Mouse (Mus musculus) neural tube, embryonic 15.5 days (tissue): Measurements from ENCODE around the gene Arrdc2. TPM values are rescaled to one million over a fixed set of nuclear protein-coding genes. Genes with fewer than 3 reads are reported as not detected.

ENCODE experiments used
- ATAC-seq: fragments of 200-750 bp; cut with Nextera tagmentation; 2 replicates; pipeline ENCODE4 v1.8.0; 2017; ENCODE audit warnings: mild to moderate bottlenecking, moderate TSS enrichment, moderate library complexity; ENCODE audit not compliant: low FRiP score
- H3K27ac ChIP-seq: fragments of 300-500 bp; sonication (generic); replicated peaks from 2 replicates; pipeline ENCODE4 v1.5.1; 2015; ENCODE audit warnings: mild to moderate bottlenecking, inconsistent platforms
- H3K27me3 ChIP-seq: fragments of 300-500 bp; sonication (generic); replicated peaks from 2 replicates; pipeline ENCODE4 v1.6.1; 2015; ENCODE audit warnings: inconsistent platforms
- H3K36me3 ChIP-seq: fragments of 300-500 bp; sonication (generic); 2 replicates; pipeline ENCODE4 v1.6.1; 2015; ENCODE audit warnings: inconsistent platforms
- H3K4me1 ChIP-seq: fragments of 300-500 bp; sonication (generic); 2 replicates; pipeline ENCODE4 v1.6.1; 2015; ENCODE audit warnings: inconsistent platforms
- H3K4me2 ChIP-seq: fragments of 300-500 bp; sonication (generic); 2 replicates; pipeline ENCODE4 v1.6.1; 2015; ENCODE audit warnings: inconsistent platforms, mild to moderate bottlenecking, moderate library complexity
- H3K4me3 ChIP-seq: fragments of 300-500 bp; sonication (generic); replicated peaks from 2 replicates; pipeline ENCODE4 v1.5.1; 2015; ENCODE audit warnings: mild to moderate bottlenecking, inconsistent platforms
- H3K9ac ChIP-seq: fragments of 300-500 bp; sonication (generic); replicated peaks from 2 replicates; pipeline ENCODE4 v1.6.1; 2015; ENCODE audit warnings: mild to moderate bottlenecking, inconsistent platforms
- H3K9me3 ChIP-seq: fragments of 300-500 bp; sonication (generic); replicated peaks from 2 replicates; pipeline ENCODE4 v1.6.1; 2016; ENCODE audit warnings: inconsistent platforms
- WGBS: fragments of 180-500 bp; shearing (Covaris S2); methylation state at CpG from one replicate; pipeline ENCODE4 v1.1.7; 2015; ENCODE audit warnings: mixed read lengths; 5-methylcytosine and 5-hydroxymethylcytosine counted together
- polyA plus RNA-seq: library from polyadenylated mRNA; unstranded; fragments of >200 nt; fragmentation: Nextera tagmentation; extraction: Ambion mirVana; gene quantifications from 2 replicates; pipeline ENCODE4 v1.2.1, GENCODE M21; 2015

Arrdc2 gene
- polyA plus RNA-seq, result 7.8 and 8.5 TPM in 2 replicates

- Histone ChIP-seq H3K9ac (peak within 1 kb of the TSS; percentile 61), H3K36me3 (peaks cover 5% of the 10 kb centered on the region; the same call in 1 of the 2 replicates), H3K9me3 (no peaks in the 10 kb centered on the region), H3K4me1 (peaks cover 24% of the 10 kb centered on the region), H3K4me3 (peak within 1 kb of the TSS; percentile 55), H3K27ac (peak within 1 kb of the TSS; percentile 93), H3K4me2 (peak within 1 kb of the TSS; percentile 79), H3K27me3 (no peaks in the 10 kb centered on the region)
- ATAC-seq, result peak; percentile 95
- WGBS, result 3% methylated on average over 55 of the region's 55 CpGs
Measured at GRCm38 (mm10) chr8:70839408-70840351, at the start of gene Arrdc2. Gene Arrdc2 (minus strand): TSS chr8:70839720.

GRCm38 (mm10) chr8:70887669-70888068 is 48.1 kb upstream of the Arrdc2 start:
- Histone ChIP-seq H3K36me3 (no peaks in the 10 kb centered on the region; the same call in 1 of the 2 replicates), H3K27ac (no peak overlapping the region), H3K9ac (no peak overlapping the region), H3K9me3 (no peaks in the 10 kb centered on the region), H3K4me3 (peak overlapping the region; percentile 16; the same call in 1 of the 2 replicates), H3K4me1 (peaks cover 10% of the 10 kb centered on the region), H3K4me2 (peak overlapping the region; percentile 40), H3K27me3 (peaks cover 47% of the 10 kb centered on the region)
- no peak; the same call in 1 of the 2 replicates for ATAC-seq
- WGBS, result 4% methylated on average over 15 of the region's 18 CpGs

GRCm38 (mm10) chr8:70885612-70886011 is 46.1 kb upstream of the Arrdc2 start:
- H3K4me1 ChIP-seq, result no peaks in the 10 kb centered on the region; the same call in 1 of the 2 replicates
- H3K27ac ChIP-seq, result no peak overlapping the region
- no peak for ATAC-seq
- 17% methylated on average over 12 of the region's 12 CpGs for WGBS
- H3K9ac ChIP-seq, result no peak overlapping the region
- peaks cover 27% of the 10 kb centered on the region for H3K27me3 ChIP-seq
- no peak overlapping the region for H3K4me3 ChIP-seq
- H3K9me3 ChIP-seq, result no peaks in the 10 kb centered on the region
- H3K36me3 ChIP-seq, result no peaks in the 10 kb centered on the region; the same call in 1 of the 2 replicates
- no peak overlapping the region for H3K4me2 ChIP-seq

- no peak overlapping the region for H3K4me2 ChIP-seq
- H3K9ac ChIP-seq, result no peak overlapping the region
- H3K9me3 ChIP-seq, result no peaks in the 10 kb centered on the region
- no peak overlapping the region for H3K4me3 ChIP-seq
- H3K4me1 ChIP-seq, result peaks cover 5% of the 10 kb centered on the region; the same call in 1 of the 2 replicates
- 91% methylated on average over 10 of the region's 10 CpGs for WGBS
- H3K27me3 ChIP-seq, result peaks cover 20% of the 10 kb centered on the region
- ATAC-seq, result no peak
- H3K36me3 ChIP-seq, result no peaks in the 10 kb centered on the region
- H3K27ac ChIP-seq, result no peak overlapping the region
Measured at GRCm38 (mm10) chr8:70884683-70885082, 45.2 kb upstream of the Arrdc2 start.

- ATAC-seq, result no peak
- peaks cover 5% of the 10 kb centered on the region; the same call in 1 of the 2 replicates for H3K4me1 ChIP-seq
- H3K27me3 ChIP-seq, result peaks cover 20% of the 10 kb centered on the region
- no peak overlapping the region for H3K27ac ChIP-seq
- H3K9me3 ChIP-seq, result no peaks in the 10 kb centered on the region
- H3K4me3 ChIP-seq, result no peak overlapping the region
- no peaks in the 10 kb centered on the region for H3K36me3 ChIP-seq
- H3K9ac ChIP-seq, result no peak overlapping the region
- no peak overlapping the region for H3K4me2 ChIP-seq
- 79% methylated on average over 4 of the region's 4 CpGs for WGBS
Measured at GRCm38 (mm10) chr8:70884186-70884585, 44.7 kb upstream of the Arrdc2 start.

- ATAC-seq, result no peak
- 35% methylated on average over 11 of the region's 11 CpGs for WGBS
- no peak overlapping the region for H3K4me3 ChIP-seq
- H3K4me1 ChIP-seq, result peaks cover 5% of the 10 kb centered on the region; the same call in 1 of the 2 replicates
- H3K27me3 ChIP-seq, result 0 out of 2 replicates have a peak, but pooled peaks cover 5% of the 10 kb centered on the region
- no peak overlapping the region for H3K27ac ChIP-seq
- no peaks in the 10 kb centered on the region for H3K36me3 ChIP-seq
- H3K4me2 ChIP-seq, result no peak overlapping the region
- no peaks in the 10 kb centered on the region for H3K9me3 ChIP-seq
- no peak overlapping the region for H3K9ac ChIP-seq
Measured at GRCm38 (mm10) chr8:70880546-70880945, 41.0 kb upstream of the Arrdc2 start.

GRCm38 (mm10) chr8:70880126-70880525 is 40.6 kb upstream of the Arrdc2 start:
- Histone ChIP-seq H3K36me3 (no peaks in the 10 kb centered on the region), H3K4me2 (no peak overlapping the region), H3K9me3 (no peaks in the 10 kb centered on the region), H3K27me3 (0 out of 2 replicates have a peak, but pooled peaks cover 3% of the 10 kb centered on the region), H3K9ac (no peak overlapping the region), H3K4me1 (peaks cover 5% of the 10 kb centered on the region; the same call in 1 of the 2 replicates), H3K27ac (no peak overlapping the region), H3K4me3 (no peak overlapping the region)
- no peak for ATAC-seq
- 13% methylated on average over 4 of the region's 4 CpGs for WGBS

- Histone ChIP-seq H3K4me3 (no peak overlapping the region), H3K9ac (no peak overlapping the region), H3K27ac (no peak overlapping the region), H3K9me3 (no peaks in the 10 kb centered on the region), H3K4me1 (peaks cover 5% of the 10 kb centered on the region; the same call in 1 of the 2 replicates), H3K27me3 (0 out of 2 replicates have a peak, but pooled peaks cover 3% of the 10 kb centered on the region), H3K36me3 (no peaks in the 10 kb centered on the region), H3K4me2 (no peak overlapping the region)
- WGBS, result 44% methylated on average over 4 of the region's 4 CpGs
- no peak for ATAC-seq
Measured at GRCm38 (mm10) chr8:70879500-70879899, 40.0 kb upstream of the Arrdc2 start.

- Histone ChIP-seq H3K4me3 (no peak overlapping the region), H3K4me2 (no peak overlapping the region), H3K27ac (no peak overlapping the region), H3K36me3 (no peaks in the 10 kb centered on the region), H3K9me3 (no peaks in the 10 kb centered on the region), H3K4me1 (peaks cover 13% of the 10 kb centered on the region), H3K9ac (no peak overlapping the region), H3K27me3 (0 out of 2 replicates have a peak, but pooled peaks cover 3% of the 10 kb centered on the region)
- WGBS, result 57% methylated on average over 2 of the region's 2 CpGs
- no peak for ATAC-seq
Measured at GRCm38 (mm10) chr8:70878178-70878577, 38.7 kb upstream of the Arrdc2 start.

- Histone ChIP-seq H3K4me2 (no peak overlapping the region), H3K4me1 (peaks cover 27% of the 10 kb centered on the region), H3K9ac (no peak overlapping the region), H3K36me3 (no peaks in the 10 kb centered on the region), H3K27ac (no peak overlapping the region), H3K4me3 (no peak overlapping the region), H3K9me3 (no peaks in the 10 kb centered on the region), H3K27me3 (0 out of 2 replicates have a peak, but pooled peaks cover 3% of the 10 kb centered on the region)
- WGBS, result 71% methylated on average over 4 of the region's 4 CpGs
- ATAC-seq, result no peak
Measured at GRCm38 (mm10) chr8:70876382-70876781, 36.9 kb upstream of the Arrdc2 start.

- no peaks in the 10 kb centered on the region for H3K36me3 ChIP-seq
- H3K9ac ChIP-seq, result no peak overlapping the region
- H3K4me3 ChIP-seq, result no peak overlapping the region
- H3K4me1 ChIP-seq, result peaks cover 29% of the 10 kb centered on the region
- H3K27ac ChIP-seq, result peak overlapping the region; percentile 89; the same call in 1 of the 2 replicates
- no peaks in the 10 kb centered on the region for H3K9me3 ChIP-seq
- H3K4me2 ChIP-seq, result no peak overlapping the region
- 0 out of 2 replicates have a peak, but pooled peaks cover under 1% of the 10 kb centered on the region for H3K27me3 ChIP-seq
- WGBS, result 89% methylated on average over 13 of the region's 13 CpGs
- no peak for ATAC-seq
Measured at GRCm38 (mm10) chr8:70874441-70874840, 34.9 kb upstream of the Arrdc2 start.
